Mouse (Mus musculus): ENCODE results near the gene Ppp1r12a.
"Not testable (repeated sequence)": the region's sequence is repeated elsewhere in the genome, so short reads cannot be mapped to it uniquely, and the experiment has no call there.

The Ppp1r12a gene

GRCm38 (mm10) chr10:108202126-108202525 lies 40.1 kb downstream of the Ppp1r12a start:
- no peak for DNase-seq

GRCm38 (mm10) chr10:108203440-108203839 lies 41.4 kb downstream of the Ppp1r12a start:
- DNase-seq = no peak

- no peak for DNase-seq
Observed at GRCm38 (mm10) chr10:108209396-108209795, 47.4 kb downstream of the Ppp1r12a start.

- DNase-seq = no peak
Observed at GRCm38 (mm10) chr10:108224413-108224812, 62.4 kb downstream of the Ppp1r12a start.

GRCm38 (mm10) chr10:108237049-108237448 lies 75.1 kb downstream of the Ppp1r12a start:
- no peak for DNase-seq

- peak; percentile 8 for DNase-seq
Observed at GRCm38 (mm10) chr10:108239061-108239460, 77.1 kb downstream of the Ppp1r12a start.

GRCm38 (mm10) chr10:108250710-108251109 lies 88.7 kb downstream of the Ppp1r12a start:
- no peak for DNase-seq

GRCm38 (mm10) chr10:108251181-108251580 lies 89.2 kb downstream of the Ppp1r12a start:
- no peak for DNase-seq

- DNase-seq = no peak
Observed at GRCm38 (mm10) chr10:108255812-108256376, 93.9 kb downstream of the Ppp1r12a start.

- no peak for DNase-seq
Observed at GRCm38 (mm10) chr10:108260931-108261330, 98.9 kb downstream of the Ppp1r12a start.

- no peak for DNase-seq
Observed at GRCm38 (mm10) chr10:108264641-108265040, 102.6 kb downstream of the Ppp1r12a start.

GRCm38 (mm10) chr10:108271201-108271600 lies 109.2 kb downstream of the Ppp1r12a start:
- DNase-seq = no peak

- DNase-seq = no peak
Observed at GRCm38 (mm10) chr10:108276678-108277077, 114.7 kb downstream of the Ppp1r12a start.

GRCm38 (mm10) chr10:108277198-108277597 lies 115.2 kb downstream of the Ppp1r12a start:
- DNase-seq = peak; percentile 25

- not testable (repeated sequence) for DNase-seq
Observed at GRCm38 (mm10) chr10:108281099-108281498, 119.1 kb downstream of the Ppp1r12a start.

GRCm38 (mm10) chr10:108282351-108282750 lies 120.4 kb downstream of the Ppp1r12a start:
- DNase-seq = no peak

- no peak for DNase-seq
Observed at GRCm38 (mm10) chr10:108283418-108283817, 121.4 kb downstream of the Ppp1r12a start.

GRCm38 (mm10) chr10:108283837-108284236 lies 121.8 kb downstream of the Ppp1r12a start:
- DNase-seq = no peak

GRCm38 (mm10) chr10:108284445-108284844 lies 122.5 kb downstream of the Ppp1r12a start:
- DNase-seq = no peak

- no peak for DNase-seq
Observed at GRCm38 (mm10) chr10:108284977-108285376, 123.0 kb downstream of the Ppp1r12a start.

GRCm38 (mm10) chr10:108286658-108287437 lies 124.9 kb downstream of the Ppp1r12a start:
- DNase-seq = no peak

- DNase-seq = no peak
Observed at GRCm38 (mm10) chr10:108287438-108287801, 125.4 kb downstream of the Ppp1r12a start.

- no peak for DNase-seq
Observed at GRCm38 (mm10) chr10:108290046-108290445, 128.1 kb downstream of the Ppp1r12a start.

- DNase-seq = no peak
Observed at GRCm38 (mm10) chr10:108291688-108292471, 129.9 kb downstream of the Ppp1r12a start.
